ENCODE assay signal across 21 mouse cellular contexts in the genomic region with DNA sequence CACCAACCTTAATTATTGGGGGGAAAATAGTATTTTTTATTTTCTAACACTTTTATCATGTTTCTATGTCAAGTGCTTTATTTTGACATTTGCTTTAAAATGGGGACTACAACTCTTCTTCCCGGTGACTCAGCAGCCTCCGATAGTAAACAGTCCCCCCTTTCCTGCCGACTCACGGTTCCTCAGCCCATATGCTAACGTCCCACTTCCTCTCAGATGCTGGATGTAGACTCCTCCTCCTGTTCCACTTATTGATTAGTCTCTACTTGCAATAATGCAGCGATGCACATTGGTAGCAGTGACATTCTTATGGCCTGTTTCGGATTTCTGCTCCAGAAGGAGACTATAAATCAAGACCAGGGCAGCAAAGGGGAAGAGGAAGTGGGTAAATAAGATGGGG. TPM values are rescaled to one million over a fixed set of nuclear protein-coding genes. Genes with fewer than 3 reads are reported as not detected.
DNase-seq lines count a peak whose midpoint lies in the region; ATAC-seq and TF ChIP-seq lines count a peak whose summit lies in the region.
"Had no signal": no experiment of that assay in that cellular context is flagged by ENCODE, and none has a peak within 500 bp of the region (broad histone marks: within the 10 kb centered on the region; RNA-seq: fewer than 3 reads in every experiment).

No protein-coding gene starts in this region.

- peak overlapping the region; percentile 83 for H3K4me3 ChIP-seq in megakaryocyte, embryonic 14.5 days (replicated peaks)
- H3K4me3 ChIP-seq in MEL (ENCODE audit: control insufficient read depth in 1 of 2, insufficient read depth in 1 of 2, low read depth in 2 of 2, low read length in 2 of 2): no peak overlapping the region
- H3K4me3 ChIP-seq in macrophage (ENCODE audit: inconsistent target): no peak overlapping the region
- H3K4me3 ChIP-seq in midbrain, postnatal 0 days (ENCODE audit: low read depth, low read length): no peak overlapping the region
- H3K4me3 ChIP-seq: embryonic facial prominence, embryonic 10.5 days; erythroblast, embryonic 14.5 days; forebrain, embryonic 15.5 days; hindbrain, embryonic 12.5 days; midbrain, embryonic 15.5 days had no signal

- peak; percentile 78 for DNase-seq in MEL (ENCODE audit: low read depth, low spot score)
- DNase-seq in natural killer cell, adult 2 months (ENCODE audit: low spot score in 2 of 2): no peak
- DNase-seq in midbrain, postnatal 0 days (ENCODE audit: low spot score): no peak
- DNase-seq in neural tube, embryonic 10.5 days (ENCODE audit: extremely low spot score, low spot score): no peak
- DNase-seq: adrenal gland, postnatal 25 days; cerebellum, postnatal 14 days; left cerebral cortex, postnatal 4 days; lung, adult 18-20 months; lung, postnatal 4 days; thymus, postnatal 36 days had no signal

- TF ChIP-seq RAD21 in MEL (IDR thresholded peaks at IDR 0.05; ENCODE audit: low read depth, low read length): no peak

- H3K27ac ChIP-seq in MEL (ENCODE audit: control insufficient read depth, low read depth, low read length) (peak overlapping the region; percentile 80), macrophage (peak overlapping the region; percentile 73)
- no peak overlapping the region for H3K27ac ChIP-seq in midbrain, postnatal 0 days (ENCODE audit: low read depth, low read length)
- H3K27ac ChIP-seq: embryonic facial prominence, embryonic 10.5 days; forebrain, embryonic 15.5 days; hindbrain, embryonic 12.5 days; kidney, postnatal 0 days; midbrain, embryonic 15.5 days had no signal

- 5% methylated on average over 7 of the region's 7 CpGs for WGBS in macrophage (ENCODE audit: missing documents)
- 73% methylated on average over 7 of the region's 7 CpGs for WGBS in midbrain, postnatal 0 days

- no peaks in the 10 kb centered on the region for H3K27me3 ChIP-seq in megakaryocyte, embryonic 14.5 days (replicated peaks)
- H3K27me3 ChIP-seq in MEL (ENCODE audit: control insufficient read depth in 1 of 2, insufficient read depth in 2 of 2, low read length in 2 of 2): no peaks in the 10 kb centered on the region
- no peaks in the 10 kb centered on the region for H3K27me3 ChIP-seq in midbrain, postnatal 0 days (ENCODE audit: insufficient read depth, low read length)
- H3K27me3 ChIP-seq: forebrain, embryonic 15.5 days; hindbrain, embryonic 12.5 days; midbrain, embryonic 15.5 days had no signal

- H3K9me3 ChIP-seq in megakaryocyte, embryonic 14.5 days: no peaks in the 10 kb centered on the region
- no peaks in the 10 kb centered on the region for H3K9me3 ChIP-seq in MEL (replicated peaks; ENCODE audit: insufficient read depth, low read length)
- no peaks in the 10 kb centered on the region for H3K9me3 ChIP-seq in midbrain, postnatal 0 days (ENCODE audit: low read length)
- H3K9me3 ChIP-seq: embryonic facial prominence, embryonic 10.5 days; forebrain, embryonic 15.5 days; hindbrain, embryonic 12.5 days; midbrain, embryonic 15.5 days had no signal

- TF ChIP-seq POLR2A in MEL (IDR thresholded peaks at IDR 0.05; ENCODE audit: control insufficient read depth in 1 of 2, insufficient read depth in 1 of 2, low read depth in 1 of 2, low read length in 2 of 2, poor library complexity in 1 of 2): no peak

- no peak overlapping the region for H3K9ac ChIP-seq in MEL (ENCODE audit: control insufficient read depth, low read depth, low read length, poor library complexity, severe bottlenecking)
- H3K9ac ChIP-seq in midbrain, postnatal 0 days (replicated peaks; ENCODE audit: low read length, poor library complexity, severe bottlenecking): no peak overlapping the region
- H3K9ac ChIP-seq: forebrain, embryonic 15.5 days; hindbrain, embryonic 12.5 days; midbrain, embryonic 15.5 days had no signal

- H3K4me2 ChIP-seq in midbrain, postnatal 0 days (ENCODE audit: low read depth, low read length, poor library complexity, severe bottlenecking): no peak overlapping the region
- H3K4me2 ChIP-seq: forebrain, embryonic 15.5 days; hindbrain, embryonic 12.5 days; midbrain, embryonic 15.5 days had no signal

- TF ChIP-seq EP300 in MEL (IDR thresholded peaks at IDR 0.05; ENCODE audit: low read depth in 1 of 2, low read length in 2 of 2): peak; percentile 36 to 57; a peak in 3 of 4 replicates

- no peak for TF ChIP-seq CTCF in MEL (IDR thresholded peaks at IDR 0.05 in 2 of 3, conservative IDR thresholded peaks at IDR 0.05 in 1 of 3; ENCODE audit: control insufficient read depth in 1 of 3, insufficient read depth in 1 of 3, low read depth in 2 of 3, low read length in 3 of 3, poor library complexity in 1 of 3, severe bottlenecking in 1 of 3)
- no peak for TF ChIP-seq CTCF in midbrain, postnatal 0 days (IDR thresholded peaks at IDR 0.05)

- peaks cover 7% of the 10 kb centered on the region for H3K79me2 ChIP-seq in MEL (ENCODE audit: control insufficient read depth, insufficient read depth, low read length, poor library complexity)
- H3K79me2 ChIP-seq in macrophage (ENCODE audit: inconsistent target): peaks cover 97% of the 10 kb centered on the region

- no peak for ATAC-seq in megakaryocyte, adult 5-6 weeks (ENCODE audit: poor library complexity, severe bottlenecking)
- peak; percentile 74 for ATAC-seq in erythroid progenitor cell, adult 5-6 weeks (replicated peaks; ENCODE audit: low FRiP score, poor library complexity, severe bottlenecking)
- no peak for ATAC-seq in midbrain, postnatal 0 days (ENCODE audit: low FRiP score)
- ATAC-seq: CD4-positive, CD25-positive, alpha-beta regulatory T cell, adult 4 months; forebrain, embryonic 15.5 days; midbrain, embryonic 15.5 days had no signal

- peaks cover 81% of the 10 kb centered on the region for H3K36me3 ChIP-seq in megakaryocyte, embryonic 14.5 days (replicated peaks; ENCODE audit: low read length)
- H3K36me3 ChIP-seq in MEL (ENCODE audit: control insufficient read depth in 1 of 2, insufficient read depth in 2 of 2, low read length in 2 of 2): peaks cover 0 to 77% of the 10 kb centered on the region in 2 experiments; a peak in 2 of 4 replicates
- H3K36me3 ChIP-seq in macrophage (ENCODE audit: inconsistent target): peaks cover 7% of the 10 kb centered on the region; the same call in 1 of the 2 replicates
- no peaks in the 10 kb centered on the region for H3K36me3 ChIP-seq in midbrain, postnatal 0 days (ENCODE audit: insufficient read depth, low read length)
- H3K36me3 ChIP-seq: embryonic facial prominence, embryonic 10.5 days; forebrain, embryonic 15.5 days; hindbrain, embryonic 12.5 days; midbrain, embryonic 15.5 days had no signal

- peaks cover 98% of the 10 kb centered on the region for H3K4me1 ChIP-seq in megakaryocyte, embryonic 14.5 days
- peaks cover 32 to 64% of the 10 kb centered on the region in 2 experiments for H3K4me1 ChIP-seq in MEL (ENCODE audit: control insufficient read depth in 1 of 2, insufficient read depth in 2 of 2, low read length in 2 of 2)
- no peaks in the 10 kb centered on the region for H3K4me1 ChIP-seq in midbrain, postnatal 0 days (ENCODE audit: insufficient read depth, low read length)
- H3K4me1 ChIP-seq: embryonic facial prominence, embryonic 10.5 days; forebrain, embryonic 15.5 days; hindbrain, embryonic 12.5 days; midbrain, embryonic 15.5 days had no signal

TF ChIP-seq in MEL, 35 proteins besides CTCF, POLR2A, EP300 and RAD21:
- TF ChIP-seq POLR2AphosphoS2 (IDR thresholded peaks at IDR 0.05; ENCODE audit: low read length) (no peak), ETS1 (IDR thresholded peaks at IDR 0.05; ENCODE audit: low read depth, low read length) (peak; percentile 80; the same call in 1 of the 2 replicates), GABPA (IDR thresholded peaks at IDR 0.05; ENCODE audit: low read depth, low read length) (peak; percentile 17; the same call in 1 of the 2 replicates), MEF2A (IDR thresholded peaks at IDR 0.05; ENCODE audit: extremely low read depth, insufficient replicate concordance, low read depth, low read length, poor library complexity, severe bottlenecking) (no peak), CHD1 (IDR thresholded peaks at IDR 0.05; ENCODE audit: low read depth, low read length) (0 out of 2 replicates have a peak, but pooled peaks have one; percentile 57), SIN3A (IDR thresholded peaks at IDR 0.05; ENCODE audit: low read length) (peak; percentile 53; the same call in 1 of the 2 replicates), MAFK (IDR thresholded peaks at IDR 0.05; ENCODE audit: borderline replicate concordance, low read depth, low read length) (peak; percentile 68), HCFC1 (IDR thresholded peaks at IDR 0.05; ENCODE audit: low read depth, low read length) (0 out of 2 replicates have a peak, but pooled peaks have one; percentile 10)
TF ChIP-seq in MEL: peak in this region for 6.

RNA-seq across cellular contexts. Expression of a gene that starts 28.5 kb away (rescaled TPM):
- 107 and 189 TPM in 2 replicates for polyA plus RNA-seq in megakaryocyte, embryonic 14.5 days (2012; ENCODE audit: insufficient read depth, low replicate concordance)
- 99.6 and 105 TPM in 2 replicates for total RNA-seq in megakaryocyte, adult 5-6 weeks (2015)
- 88.0 and 148 TPM in 2 replicates for total RNA-seq in megakaryocyte, adult 5-6 weeks (2017)
- 69.4 and 73.0 TPM in 2 replicates for total RNA-seq in MEL (2012; rRNA removed)
- 10 to 100 TPM in 1 of 2 experiments, not detected in 1; 71.3 TPM for polyA plus RNA-seq in MEL (2012; ENCODE audit: insufficient read depth in 1 of 2, insufficient read length in 2 of 2, low read depth in 1 of 2, low replicate concordance in 2 of 2, missing spikeins in 1 of 2)
- 23.1 and 27.0 TPM in 2 replicates for total RNA-seq in erythroid progenitor cell, adult 5-6 weeks (2015; ENCODE audit: low replicate concordance)
- 15.1 TPM in 2 replicates for total RNA-seq in erythroid progenitor cell, adult 5-6 weeks (2017; ENCODE audit: low replicate concordance)
- 100 to 1,000 TPM in 23 of 26 experiments, 10 to 100 TPM in 3; 27.7 to 953 (median 662) TPM for total RNA-seq in macrophage (2018; cell fraction: chromatin; rRNA removed)
- total RNA-seq in macrophage (2018; cell fraction: cytosol; rRNA removed): 100 to 1,000 TPM in 25 of 26 experiments, 10 to 100 TPM in 1; 98.1 to 214 (median 175) TPM
- 100 to 1,000 TPM in 22 of 26 experiments, 10 to 100 TPM in 4; 36.2 to 581 (median 315) TPM for total RNA-seq in macrophage (2018; cell fraction: nucleus; rRNA removed)
- 176 to 213 TPM (median 185 TPM) in 3 replicates for polyA plus RNA-seq in macrophage (2018)
- 6.4 and 9.8 TPM in 2 replicates for total RNA-seq in midbrain, postnatal 0 days (2014; rRNA removed)
- polyA plus RNA-seq in midbrain, postnatal 0 days (2015; fragmentation: Nextera tagmentation; extraction: Ambion mirVana): 2.6 and 3.1 TPM in 2 replicates
